12 mouse cellular contexts compared by ENCODE assay signal in genomic region chr4:35006541-35007260, GRCm38 (mm10).
DNase-seq lines count a peak whose midpoint lies in the region; ATAC-seq and TF ChIP-seq lines count a peak whose summit lies in the region.
"Had no signal": no experiment of that assay in that cellular context is flagged by ENCODE, and none has a peak within 500 bp of the region (broad histone marks: within the 10 kb centered on the region; RNA-seq: fewer than 3 reads in every experiment).

No protein-coding gene starts in this region.

- no peaks in the 10 kb centered on the region for H3K36me3 ChIP-seq in heart, embryonic 12.5 days
- H3K36me3 ChIP-seq in heart, adult 2 months (ENCODE audit: control insufficient read depth, insufficient read depth, low read length) = no peaks in the 10 kb centered on the region
- H3K36me3 ChIP-seq in stomach, postnatal 0 days (ENCODE audit: control insufficient read depth, insufficient read depth, low read length) = no peaks in the 10 kb centered on the region
- H3K36me3 ChIP-seq: G1E had no signal

- WGBS in heart, embryonic 12.5 days = 10% methylated on average over 11 of the region's 11 CpGs
- 20% methylated on average over 11 of the region's 11 CpGs for WGBS in heart, adult 2 months
- WGBS in stomach, postnatal 0 days = 30% methylated on average over 11 of the region's 11 CpGs

- H3K9ac ChIP-seq in heart, embryonic 12.5 days = no peak overlapping the region
- no peak overlapping the region for H3K9ac ChIP-seq in heart, adult 2 months (ENCODE audit: low read depth, low read length)
- no peak overlapping the region for H3K9ac ChIP-seq in stomach, postnatal 0 days (ENCODE audit: low read length)

- H3K27me3 ChIP-seq in heart, embryonic 12.5 days (replicated peaks) = peaks cover 18% of the 10 kb centered on the region; the same call in 1 of the 2 replicates
- no peaks in the 10 kb centered on the region for H3K27me3 ChIP-seq in heart, adult 2 months (ENCODE audit: control insufficient read depth, insufficient read depth, low read length)
- H3K27me3 ChIP-seq in stomach, postnatal 0 days (ENCODE audit: control insufficient read depth, insufficient read depth, low read length) = no peaks in the 10 kb centered on the region

- H3K79me2 ChIP-seq in heart, adult 2 months (replicated peaks; ENCODE audit: control insufficient read depth, insufficient read depth, low read length) = no peaks in the 10 kb centered on the region

- peak overlapping the region; percentile 54 for H3K4me2 ChIP-seq in heart, embryonic 12.5 days
- no peak overlapping the region for H3K4me2 ChIP-seq in stomach, postnatal 0 days (replicated peaks; ENCODE audit: low read depth)

- DNase-seq in heart, adult 2 months = no peak
- DNase-seq in CD4-positive helper T cell, adult 2 months (ENCODE audit: low read depth, low spot score) = peak; percentile 37
- peak; percentile 13 for DNase-seq in WW6 (ENCODE audit: low read depth, low spot score)
- DNase-seq in spleen, postnatal 10 days (ENCODE audit: low spot score in 2 of 2) = no peak
- no peak for DNase-seq in cerebellum, postnatal 4 days (ENCODE audit: low spot score in 2 of 2)
- no peak for DNase-seq in stomach, postnatal 0 days (ENCODE audit: low spot score)
- DNase-seq: adrenal gland, postnatal 25 days; cerebellum, adult 9-11 months; retina, postnatal 1 day had no signal

- TF ChIP-seq EP300 in heart, adult 2 months (IDR thresholded peaks at IDR 0.05; ENCODE audit: insufficient read depth, low read depth, low read length) = no peak
- no peak for TF ChIP-seq EP300 in stomach, postnatal 0 days (optimal IDR thresholded peaks at IDR 0.05)

- no peaks in the 10 kb centered on the region for H3K9me3 ChIP-seq in heart, embryonic 12.5 days (replicated peaks)
- no peaks in the 10 kb centered on the region for H3K9me3 ChIP-seq in stomach, postnatal 0 days (ENCODE audit: control insufficient read depth, low read length)
- H3K9me3 ChIP-seq: G1E had no signal

- no peak for TF ChIP-seq CTCF in heart, adult 2 months (IDR thresholded peaks at IDR 0.05)
- TF ChIP-seq CTCF in stomach, postnatal 0 days (IDR thresholded peaks at IDR 0.05; ENCODE audit: low read depth) = no peak

- TF ChIP-seq POLR2A in heart, adult 2 months (IDR thresholded peaks at IDR 0.05; ENCODE audit: insufficient read depth, low read depth, low read length) = no peak

- no peak for ATAC-seq in heart, embryonic 12.5 days (ENCODE audit: insufficient number of reproducible peaks, low FRiP score)
- peak; percentile 59 for ATAC-seq in inflammation-experienced regulatory T-cells, adult 6 months
- ATAC-seq in stomach, postnatal 0 days (ENCODE audit: low FRiP score, low TSS enrichment) = no peak

- peak overlapping the region; percentile 20 for H3K4me3 ChIP-seq in heart, embryonic 12.5 days
- no peak overlapping the region for H3K4me3 ChIP-seq in heart, adult 2 months
- no peak overlapping the region for H3K4me3 ChIP-seq in stomach, postnatal 0 days (ENCODE audit: low read depth, low read length)

- peak overlapping the region; percentile 35 for H3K27ac ChIP-seq in heart, embryonic 12.5 days (ENCODE audit: poor library complexity, severe bottlenecking)
- no peak overlapping the region for H3K27ac ChIP-seq in heart, adult 2 months
- no peak overlapping the region for H3K27ac ChIP-seq in stomach, postnatal 0 days (replicated peaks)

- H3K4me1 ChIP-seq in heart, embryonic 12.5 days (replicated peaks) = peaks cover 33% of the 10 kb centered on the region
- H3K4me1 ChIP-seq in heart, adult 2 months (ENCODE audit: control insufficient read depth, insufficient read depth, low read length) = no peaks in the 10 kb centered on the region
- H3K4me1 ChIP-seq in stomach, postnatal 0 days (replicated peaks; ENCODE audit: control insufficient read depth, insufficient read depth) = peaks cover 7% of the 10 kb centered on the region

- intact Hi-C loops in heart, adult 2 months (cut with DNase I) = loop anchor here (5.0 kb wide), 1 partner anchor 44 kb away; no protein-coding TSS in a partner anchor

Comparison
In these comparisons a context has a peak if more than half of its experiments do, and no peak if none do; other contexts are left out.
1. DNase-seq: peak in CD4-positive helper T cell, adult 2 months (single experiment) and WW6 (single experiment); none in heart, adult 2 months (0 of 2), spleen, postnatal 10 days (0 of 2), cerebellum, postnatal 4 days (0 of 2) and stomach, postnatal 0 days (single experiment).